Mouse (Mus musculus) forebrain, embryonic 14.5 days (tissue): ENCODE results near the gene Phf19. TPM values are rescaled to one million over a fixed set of nuclear protein-coding genes. Genes with fewer than 3 reads are reported as not detected.

Source experiments
- ATAC-seq: fragments of 200-750 bp; cut with Nextera tagmentation; 2 replicates; pipeline ENCODE4 v1.8.0; 2017; ENCODE audit warnings: mild to moderate bottlenecking, moderate library complexity
- DNase-seq: peaks from one replicate; pipeline ENCODE4 v3.0.0-alpha.2; 2015; ENCODE audit warnings: low spot score
- H3K27ac ChIP-seq: fragments of 300-500 bp; sonication (generic); 2 replicates; pipeline ENCODE4 v1.5.1; 2014; ENCODE audit warnings: low read depth, mild to moderate bottlenecking, control low read depth, low read length, moderate library complexity
- H3K27me3 ChIP-seq: fragments of 300-500 bp; sonication (generic); replicated peaks from 2 replicates; pipeline ENCODE4 v1.6.1; 2014; ENCODE audit warnings: low read length, control low read depth, mixed read lengths; ENCODE audit not compliant: control insufficient read depth, insufficient read depth
- H3K36me3 ChIP-seq: fragments of 300-500 bp; sonication (generic); 2 replicates; pipeline ENCODE4 v1.6.1; 2014; ENCODE audit warnings: low read length, control low read depth; ENCODE audit not compliant: control insufficient read depth, insufficient read depth
- H3K4me1 ChIP-seq: fragments of 300-500 bp; sonication (generic); 2 replicates; pipeline ENCODE4 v1.6.1; 2014; ENCODE audit warnings: antibody characterized with exemption, low read length, control low read depth; ENCODE audit not compliant: control insufficient read depth, insufficient read depth
- H3K4me2 ChIP-seq: fragments of 300-500 bp; sonication (generic); 2 replicates; pipeline ENCODE4 v1.6.1; 2014; ENCODE audit warnings: mild to moderate bottlenecking, control low read depth, low read length
- H3K4me3 ChIP-seq: fragments of 300-500 bp; sonication (generic); 2 replicates; pipeline ENCODE4 v1.5.1; 2014; ENCODE audit warnings: low read depth, low read length, control low read depth
- H3K9ac ChIP-seq: fragments of 300-500 bp; sonication (generic); 2 replicates; pipeline ENCODE4 v1.6.1; 2014; ENCODE audit warnings: mild to moderate bottlenecking, low read length, control low read depth, moderate library complexity
- H3K9me3 ChIP-seq: fragments of 300-500 bp; sonication (generic); replicated peaks from 2 replicates; pipeline ENCODE4 v1.6.1; 2016; ENCODE audit warnings: low read length, control low read depth, mixed read lengths; ENCODE audit not compliant: control insufficient read depth
- WGBS: fragments of 180-500 bp; shearing (Covaris S2); extraction: QIAGEN DNeasy Blood & Tissue Kit; methylation state at CpG from one replicate; pipeline ENCODE4 v1.1.7; 2014; 5-methylcytosine and 5-hydroxymethylcytosine counted together
- polyA plus RNA-seq: library from polyadenylated mRNA; unstranded; fragments of >200 nt; fragmentation: Nextera tagmentation; extraction: Ambion mirVana; gene quantifications from 2 replicates; pipeline ENCODE4 v1.2.1, GENCODE M21; 2014

Phf19 gene
- polyA plus RNA-seq, 1 experiment from 2014 or later, result 6.2 TPM

DNA sequence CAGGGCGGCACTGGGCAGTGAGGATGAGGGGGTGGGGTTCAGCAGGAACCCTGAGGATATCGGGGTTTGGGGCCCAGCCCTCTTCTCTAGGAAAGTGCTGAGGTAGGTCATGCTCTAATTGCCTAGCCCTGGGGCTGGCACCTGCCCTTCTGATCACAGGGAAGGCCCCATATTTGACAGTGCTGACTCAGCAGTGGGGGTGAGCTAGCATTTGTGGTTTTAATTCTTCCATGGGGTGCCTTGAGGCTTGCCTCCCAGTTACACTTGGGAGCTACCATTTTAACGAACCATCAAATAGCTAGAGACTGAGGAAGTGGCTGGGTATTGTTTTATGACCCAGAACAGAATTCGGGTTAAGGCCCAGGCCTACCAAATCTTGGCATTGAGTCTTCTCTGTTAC lies 31.8 kb upstream of the Phf19 start:
- DNase-seq, result no peak
- no peaks in the 10 kb centered on the region for H3K36me3 ChIP-seq
- H3K27me3 ChIP-seq, result no peaks in the 10 kb centered on the region
- no peak overlapping the region for H3K4me2 ChIP-seq
- H3K9ac ChIP-seq, result no peak overlapping the region
- H3K27ac ChIP-seq, result no peak overlapping the region
- WGBS, result 80% methylated on average over 4 of the region's 4 CpGs
- H3K4me3 ChIP-seq, result no peak overlapping the region
- no peaks in the 10 kb centered on the region for H3K9me3 ChIP-seq
- no peaks in the 10 kb centered on the region for H3K4me1 ChIP-seq
- no peak for ATAC-seq

DNA sequence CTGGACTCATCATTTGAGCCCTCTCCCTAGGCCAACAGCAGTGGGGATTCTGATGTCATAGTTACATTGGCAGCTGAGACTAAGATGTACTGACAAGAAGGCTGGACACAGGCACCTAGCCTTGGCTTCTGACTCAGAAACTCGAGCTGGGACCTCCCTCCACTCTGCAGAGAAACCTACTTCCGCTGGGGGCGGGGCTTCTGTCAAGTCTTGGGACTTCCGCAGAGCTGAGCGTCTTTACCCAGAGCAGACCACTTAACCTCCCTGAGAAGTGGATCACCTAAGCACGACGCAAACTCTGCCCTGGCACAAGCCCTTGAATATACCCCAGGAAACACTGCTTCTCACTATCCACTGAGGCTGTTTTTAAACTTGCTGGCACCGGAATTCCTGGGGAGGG lies 30.9 kb upstream of the Phf19 start:
- no peaks in the 10 kb centered on the region for H3K9me3 ChIP-seq
- no peaks in the 10 kb centered on the region for H3K36me3 ChIP-seq
- H3K4me1 ChIP-seq, result no peaks in the 10 kb centered on the region

DNA sequence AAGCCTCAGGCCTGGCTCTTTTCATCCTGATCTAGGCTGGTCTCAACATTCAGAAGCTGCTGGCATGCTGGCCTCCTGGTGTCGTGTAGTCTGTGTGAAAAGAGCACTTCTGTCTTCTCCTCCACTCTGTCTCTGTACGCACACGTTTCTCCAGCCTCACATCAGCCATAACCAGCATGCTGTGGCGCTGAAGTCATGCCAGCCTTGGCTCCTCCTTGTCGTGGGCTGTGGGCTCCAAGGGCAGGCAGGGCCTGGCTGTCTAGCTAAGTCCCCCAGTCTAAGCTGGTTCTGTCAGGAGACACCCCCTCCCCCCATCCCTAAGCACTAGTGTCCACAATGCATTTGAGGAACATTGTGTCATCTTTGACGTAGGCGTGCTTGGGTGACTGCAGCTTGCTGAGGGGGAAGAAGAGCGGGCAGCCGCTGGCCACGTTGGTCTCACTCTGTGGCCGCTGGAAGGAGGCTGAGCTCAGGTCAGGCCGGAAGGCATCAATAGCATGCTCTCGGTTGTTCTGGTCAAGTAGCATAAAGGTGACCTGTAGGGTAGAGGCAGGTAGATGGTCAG lies 29.8 kb upstream of the Phf19 start:
- Histone ChIP-seq H3K27me3 (no peaks in the 10 kb centered on the region), H3K4me3 (no peak overlapping the region)
- no peak for DNase-seq

More for the DNA sequence above, 30.9 kb upstream of the Phf19 start:
- 29% methylated on average over 8 of the region's 8 CpGs for WGBS
- no peak for ATAC-seq
- no peaks in the 10 kb centered on the region for H3K27me3 ChIP-seq
- DNase-seq, result no peak
- H3K4me3 ChIP-seq, result no peak overlapping the region
- H3K27ac ChIP-seq, result no peak overlapping the region
- no peak overlapping the region for H3K9ac ChIP-seq
- no peak overlapping the region for H3K4me2 ChIP-seq

DNA sequence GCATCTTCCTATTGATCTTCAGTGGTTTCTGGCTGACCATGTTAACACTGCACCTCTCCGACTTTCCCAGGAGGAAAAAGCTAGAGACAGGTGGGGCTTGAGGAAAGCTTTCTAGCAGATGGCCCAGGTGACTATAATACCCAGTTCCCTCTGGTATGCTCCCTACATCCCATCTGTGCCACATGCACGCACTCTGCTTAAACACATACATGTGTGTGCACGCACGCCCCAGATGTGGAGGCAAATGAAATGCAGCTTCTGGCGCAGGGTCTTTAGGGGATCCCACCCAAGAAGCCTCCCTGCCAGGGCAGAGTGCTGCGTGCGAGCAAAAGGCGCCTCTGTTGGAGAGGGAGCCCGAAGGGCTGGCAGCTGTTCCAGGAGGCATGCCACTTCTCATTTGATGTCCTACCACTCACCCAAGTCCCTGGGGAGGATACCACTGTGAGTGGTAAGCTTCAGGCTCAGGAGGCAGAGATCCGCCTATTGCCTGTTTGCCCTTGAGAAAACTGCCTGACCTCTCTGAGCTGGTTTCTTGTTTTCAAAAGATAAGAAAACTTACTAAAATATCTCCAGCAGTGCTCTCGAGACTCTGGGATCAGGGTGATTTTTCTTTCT lies 27.3 kb upstream of the Phf19 start:
- Histone ChIP-seq H3K36me3 (no peaks in the 10 kb centered on the region), H3K9me3 (no peaks in the 10 kb centered on the region), H3K4me2 (no peak overlapping the region), H3K27ac (no peak overlapping the region), H3K27me3 (no peaks in the 10 kb centered on the region), H3K9ac (no peak overlapping the region), H3K4me3 (no peak overlapping the region), H3K4me1 (no peaks in the 10 kb centered on the region)
- no peak for ATAC-seq
- DNase-seq, result no peak
- WGBS, result 83% methylated on average over 11 of the region's 11 CpGs

More for the DNA sequence above, 29.8 kb upstream of the Phf19 start:
- Histone ChIP-seq H3K36me3 (no peaks in the 10 kb centered on the region), H3K9ac (no peak overlapping the region), H3K27ac (no peak overlapping the region), H3K9me3 (no peaks in the 10 kb centered on the region), H3K4me2 (no peak overlapping the region), H3K4me1 (no peaks in the 10 kb centered on the region)
- no peak for ATAC-seq
- WGBS, result 80% methylated on average over 13 of the region's 13 CpGs

DNA sequence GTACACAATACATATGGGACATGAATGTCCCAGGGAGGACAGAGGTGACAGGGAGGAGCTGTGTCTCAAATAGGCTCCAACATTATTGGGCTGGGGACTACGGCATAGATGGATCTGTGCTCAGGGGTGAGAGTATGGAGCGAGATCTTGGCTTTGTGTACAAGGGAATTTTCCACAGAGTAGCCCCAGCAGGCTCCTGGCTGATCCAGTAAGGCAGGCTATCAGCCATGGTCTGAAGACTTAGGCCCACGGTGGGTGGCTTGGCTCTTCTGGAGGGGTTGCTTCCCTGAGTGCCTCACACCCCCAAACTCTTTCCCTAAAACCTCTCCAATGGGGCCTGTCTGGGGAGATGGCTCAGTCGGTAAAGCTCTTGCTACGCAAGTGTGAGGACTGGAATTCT lies 26.4 kb upstream of the Phf19 start:
- Histone ChIP-seq H3K36me3 (no peaks in the 10 kb centered on the region), H3K9ac (no peak overlapping the region), H3K4me3 (no peak overlapping the region), H3K9me3 (no peaks in the 10 kb centered on the region), H3K4me2 (no peak overlapping the region), H3K27me3 (no peaks in the 10 kb centered on the region), H3K4me1 (no peaks in the 10 kb centered on the region), H3K27ac (no peak overlapping the region)
- ATAC-seq (no peak), DNase-seq (no peak)
- 72% methylated on average over 5 of the region's 5 CpGs for WGBS

DNA sequence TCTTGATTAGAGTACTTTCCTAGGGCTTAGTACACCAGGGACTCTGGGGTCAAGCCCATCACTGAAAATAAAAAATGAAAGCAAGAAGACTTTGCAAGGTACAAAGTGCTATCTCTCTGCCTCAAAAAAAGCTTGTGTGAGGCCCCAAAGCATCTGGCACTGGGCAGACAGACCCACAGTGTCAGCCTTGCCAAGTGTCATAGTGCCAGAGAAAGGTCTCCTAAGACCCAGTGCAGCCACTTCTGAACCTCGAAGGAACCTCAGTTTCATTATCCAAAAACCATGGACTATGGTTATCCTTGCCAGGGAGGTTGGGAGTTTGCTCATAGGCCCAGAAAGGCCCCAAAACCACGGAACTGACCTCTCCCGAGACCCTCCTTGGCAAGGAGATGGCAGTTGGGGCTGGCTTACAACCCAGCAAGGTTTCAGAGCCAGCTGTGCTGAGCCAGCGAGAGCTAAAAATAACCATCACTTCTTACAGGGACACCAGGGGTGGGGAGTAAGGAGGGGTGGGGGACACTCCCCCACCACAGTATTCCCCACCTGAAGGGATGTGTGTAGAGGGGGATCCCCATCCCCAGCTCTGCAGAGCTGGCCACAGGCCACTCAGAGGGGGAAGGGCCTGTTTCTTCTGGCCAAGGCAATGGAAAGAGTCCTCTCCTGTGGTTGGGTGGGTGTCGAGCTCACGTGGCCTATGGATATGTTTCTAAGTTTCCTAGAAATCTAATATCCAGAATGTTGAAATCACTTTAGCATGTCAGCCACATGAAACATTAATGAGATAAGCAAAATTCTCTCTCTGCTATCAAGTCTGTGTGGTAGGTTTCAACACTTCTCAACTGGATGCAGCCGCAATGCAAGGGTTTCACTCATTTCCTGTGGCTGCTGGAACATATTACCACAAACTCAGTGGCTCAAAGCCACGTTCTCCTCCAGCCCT lies 24.7 kb upstream of the Phf19 start:
- no peaks in the 10 kb centered on the region for H3K4me1 ChIP-seq
- ATAC-seq, result no peak

DNA sequence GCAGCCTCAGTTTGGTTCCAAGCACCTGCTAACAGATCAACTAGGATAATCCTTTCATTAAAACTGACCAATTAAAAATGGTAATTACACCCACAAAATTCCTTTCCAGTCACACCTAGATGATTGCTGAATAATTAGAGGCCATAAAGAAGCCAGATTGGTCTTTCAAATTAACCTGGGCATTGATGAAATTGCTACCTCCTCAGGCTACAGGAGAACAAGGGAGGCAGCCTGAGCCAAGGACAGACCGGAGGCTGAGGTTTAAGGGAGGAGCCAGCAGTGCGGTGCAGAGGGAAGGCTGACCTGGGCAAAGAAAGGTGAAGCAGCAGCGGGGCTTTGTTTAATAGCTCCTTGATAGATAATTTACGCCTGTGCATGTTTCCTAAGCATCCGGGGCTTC lies 23.6 kb upstream of the Phf19 start:
- no peak overlapping the region for H3K4me3 ChIP-seq
- H3K4me1 ChIP-seq, result no peaks in the 10 kb centered on the region
- WGBS, result 31% methylated on average over 5 of the region's 5 CpGs
- no peaks in the 10 kb centered on the region for H3K36me3 ChIP-seq
- H3K4me2 ChIP-seq, result no peak overlapping the region
- no peak for DNase-seq
- H3K9me3 ChIP-seq, result no peaks in the 10 kb centered on the region
- ATAC-seq, result no peak
- no peak overlapping the region for H3K27ac ChIP-seq
- no peak overlapping the region for H3K9ac ChIP-seq
- H3K27me3 ChIP-seq, result no peaks in the 10 kb centered on the region

More for the DNA sequence above, 24.7 kb upstream of the Phf19 start:
- Histone ChIP-seq H3K36me3 (no peaks in the 10 kb centered on the region), H3K4me3 (no peak overlapping the region), H3K27me3 (no peaks in the 10 kb centered on the region), H3K27ac (no peak overlapping the region), H3K9ac (no peak overlapping the region), H3K9me3 (no peaks in the 10 kb centered on the region), H3K4me2 (no peak overlapping the region)
- DNase-seq, result no peak
- WGBS, result 81% methylated on average over 8 of the region's 8 CpGs

DNA sequence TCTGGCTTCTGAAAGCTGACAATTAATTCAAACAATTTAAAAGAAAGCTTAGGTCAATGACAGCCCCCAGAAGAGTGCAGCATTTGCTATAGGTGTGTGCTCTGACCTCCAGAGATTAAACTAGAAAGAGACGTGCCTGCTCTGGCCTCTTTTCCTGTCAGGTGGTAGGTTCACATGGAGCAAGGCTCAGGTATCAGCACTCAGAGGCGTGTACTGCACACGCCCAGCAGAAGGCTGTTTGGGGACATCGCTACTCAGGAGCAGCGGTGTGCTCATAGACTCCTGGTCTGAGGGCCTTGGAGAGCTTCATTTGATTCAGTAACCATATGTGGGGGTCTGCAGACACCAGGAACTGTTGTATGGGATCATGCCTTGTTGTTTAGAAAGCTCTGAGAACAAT lies 13.5 kb upstream of the Phf19 start:
- 82% methylated on average over 5 of the region's 5 CpGs for WGBS
- no peaks in the 10 kb centered on the region for H3K36me3 ChIP-seq

DNA sequence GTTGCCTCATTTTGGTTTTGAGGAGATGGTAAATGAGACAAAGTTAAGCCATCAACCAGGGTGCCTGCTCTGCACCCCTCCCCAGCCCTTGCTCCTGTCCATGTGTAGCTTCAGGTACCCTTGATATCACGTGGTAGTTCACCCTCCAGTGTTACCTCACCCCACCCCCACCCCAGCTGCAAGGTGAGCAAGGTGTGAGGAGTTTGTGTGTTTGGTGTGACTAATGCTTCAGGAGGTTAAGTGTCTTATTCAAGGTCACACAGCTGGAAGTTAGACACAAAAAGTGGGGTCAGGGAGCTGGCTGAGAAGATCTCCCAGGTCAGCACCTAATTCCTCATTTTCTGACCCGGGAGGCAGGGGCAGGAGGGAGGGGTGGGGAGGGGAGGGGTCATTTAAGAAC lies 8.9 kb upstream of the Phf19 start:
- H3K27me3 ChIP-seq, result no peaks in the 10 kb centered on the region
- H3K4me3 ChIP-seq, result no peak overlapping the region
- H3K27ac ChIP-seq, result no peak overlapping the region
- H3K9ac ChIP-seq, result no peak overlapping the region
- WGBS, result 28% methylated on average over 2 of the region's 2 CpGs
- no peaks in the 10 kb centered on the region for H3K36me3 ChIP-seq
- DNase-seq (no peak), ATAC-seq (no peak)
- H3K9me3 ChIP-seq, result no peaks in the 10 kb centered on the region
- H3K4me2 ChIP-seq, result no peak overlapping the region
- no peaks in the 10 kb centered on the region for H3K4me1 ChIP-seq

More for the DNA sequence above, 13.5 kb upstream of the Phf19 start:
- no peaks in the 10 kb centered on the region for H3K27me3 ChIP-seq
- H3K9ac ChIP-seq, result no peak overlapping the region
- H3K4me1 ChIP-seq, result no peaks in the 10 kb centered on the region
- H3K9me3 ChIP-seq, result no peaks in the 10 kb centered on the region
- no peak overlapping the region for H3K27ac ChIP-seq
- no peak for DNase-seq
- no peak overlapping the region for H3K4me3 ChIP-seq
- H3K4me2 ChIP-seq, result no peak overlapping the region
- no peak for ATAC-seq
